Mouse (Mus musculus) kidney, postnatal 0 days (tissue): ENCODE measurements around the gene Tapbp. TPM values are rescaled to one million over a fixed set of nuclear protein-coding genes. Genes with fewer than 3 reads are reported as not detected.
A peak's percentile ranks its signal among the peaks of the same experiment; 100 is the strongest.

Source experiments
- ATAC-seq: fragments of 200-750 bp; cut with Nextera tagmentation; replicated peaks from 2 replicates; pipeline ENCODE4 v1.8.0; 2017; ENCODE audit warnings: low read depth, moderate number of reproducible peaks, moderate TSS enrichment, moderate library complexity; ENCODE audit not compliant: low FRiP score
- DNase-seq: peaks from one replicate; pipeline ENCODE4 v3.0.0-alpha.2; 2016; ENCODE audit warnings: low spot score
- H3K27ac ChIP-seq: fragments of 300-500 bp; sonication (generic); 2 replicates; pipeline ENCODE4 v1.5.1; 2014; ENCODE audit warnings: mild to moderate bottlenecking
- H3K27me3 ChIP-seq: fragments of 300-500 bp; sonication (generic); 2 replicates; pipeline ENCODE4 v1.6.1; 2014; ENCODE audit warnings: low read length, mixed read lengths; ENCODE audit not compliant: insufficient read depth
- H3K36me3 ChIP-seq: fragments of 300-500 bp; sonication (generic); 2 replicates; pipeline ENCODE4 v1.6.1; 2014; ENCODE audit warnings: low read length, mixed read lengths; ENCODE audit not compliant: insufficient read depth
- H3K4me1 ChIP-seq: fragments of 300-500 bp; sonication (generic); replicated peaks from 2 replicates; pipeline ENCODE4 v1.6.1; 2014; ENCODE audit warnings: antibody characterized with exemption, low read length, mixed read lengths; ENCODE audit not compliant: insufficient read depth
- H3K4me2 ChIP-seq: fragments of 300-500 bp; sonication (generic); 2 replicates; pipeline ENCODE4 v1.6.1; 2014; ENCODE audit warnings: mild to moderate bottlenecking, low read length, moderate library complexity, mixed read lengths
- H3K4me3 ChIP-seq: fragments of 300-500 bp; sonication (generic); replicated peaks from 2 replicates; pipeline ENCODE4 v1.5.1; 2014; ENCODE audit warnings: low read depth, low read length
- H3K9ac ChIP-seq: fragments of 300-500 bp; sonication (generic); 2 replicates; pipeline ENCODE4 v1.6.1; 2014; ENCODE audit warnings: low read depth, low read length
- H3K9me3 ChIP-seq: fragments of 300-500 bp; sonication (generic); replicated peaks from 2 replicates; pipeline ENCODE4 v1.6.1; 2016; ENCODE audit warnings: low read length, inconsistent platforms, mixed read lengths
- CTCF ChIP-seq: IDR thresholded peaks from 2 replicates; pipeline ENCODE4 v1.5.1; 2016; ENCODE audit warnings: antibody characterized with exemption, low read depth, mild to moderate bottlenecking, moderate library complexity
- WGBS: fragments of 180-500 bp; shearing (Covaris S2); extraction: QIAGEN DNeasy Blood & Tissue Kit; methylation state at CpG from one replicate; pipeline ENCODE4 v1.1.7; 2014; 5-methylcytosine and 5-hydroxymethylcytosine counted together
- polyA plus RNA-seq: library from polyadenylated mRNA; unstranded; fragments of >200 nt; fragmentation: Nextera tagmentation; extraction: Ambion mirVana; gene quantifications from 2 replicates; pipeline ENCODE4 v1.2.1, GENCODE M21; 2015

Gene Tapbp
- polyA plus RNA-seq, 1 experiment from 2014 or later: 53.2 TPM

- ATAC-seq: no peak
- Histone ChIP-seq H3K4me3 (no peak overlapping the region), H3K4me2 (no peak overlapping the region), H3K9me3 (no peaks in the 10 kb centered on the region), H3K27ac (no peak overlapping the region), H3K4me1 (peaks cover 7% of the 10 kb centered on the region; the same call in 1 of the 2 replicates), H3K27me3 (no peaks in the 10 kb centered on the region), H3K9ac (no peak overlapping the region), H3K36me3 (peaks cover 24% of the 10 kb centered on the region)
- TF ChIP-seq CTCF: no peak
- no peak for DNase-seq
- 86% methylated on average over 15 of the region's 15 CpGs for WGBS
Measured at GRCm38 (mm10) chr17:33936993-33937392, 21.3 kb downstream of the Tapbp start.

DNA sequence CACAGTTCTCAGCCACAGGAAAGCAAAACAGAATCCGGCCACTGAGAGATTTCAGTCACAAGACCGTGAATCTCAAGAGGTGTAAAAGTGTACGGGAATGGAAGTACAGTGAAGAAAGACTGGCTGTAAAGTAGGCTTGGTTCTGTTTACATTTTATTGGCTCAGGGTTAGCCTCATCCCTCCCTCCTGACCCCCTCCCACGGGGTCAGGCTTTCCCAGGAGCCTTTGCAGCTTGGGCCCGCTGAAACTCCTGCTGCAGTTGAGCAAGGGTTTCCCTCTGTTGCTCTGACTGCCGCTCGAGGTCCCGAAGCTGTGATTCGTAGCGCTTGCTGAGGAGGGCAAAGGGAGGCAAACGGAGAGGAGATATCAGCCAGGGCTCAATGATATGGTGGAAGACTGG lies 23.1 kb downstream of the Tapbp start:
- H3K36me3 ChIP-seq: peaks cover 16% of the 10 kb centered on the region
- 69% methylated on average over 11 of the region's 11 CpGs for WGBS

DNA sequence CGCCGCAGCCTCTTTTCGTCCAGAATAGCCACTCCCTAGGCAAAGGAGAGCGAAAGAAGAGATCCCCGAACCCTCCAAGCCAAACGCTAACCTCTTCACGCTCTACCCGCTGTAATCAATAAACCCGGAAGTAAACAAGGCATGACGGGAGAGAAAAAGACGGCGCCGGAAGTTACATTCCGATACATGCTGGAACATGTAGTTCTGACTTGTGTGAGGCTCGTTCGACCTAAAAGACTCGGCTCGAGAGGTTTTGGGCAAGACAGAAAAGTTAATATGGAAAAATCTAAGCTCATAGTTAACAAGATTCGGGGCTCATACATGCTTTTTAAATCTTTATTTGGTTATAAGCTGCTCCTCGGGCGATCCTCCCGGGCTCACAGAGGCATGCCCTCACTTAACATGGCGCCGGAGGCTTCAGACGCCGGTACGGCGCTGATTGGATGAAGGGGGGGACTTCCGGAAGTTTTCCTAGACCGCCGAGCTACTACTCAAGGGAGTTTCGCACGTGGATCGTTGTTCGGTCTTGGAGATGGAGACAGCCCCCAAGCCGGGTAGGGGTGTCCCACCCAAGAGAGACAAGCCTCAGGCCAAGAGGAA lies 24.6 kb downstream of the Tapbp start, which contains the start of the genes Pfdn6 and Wdr46:
Gene Pfdn6 (minus strand): TSS at position 138 of the 600 bp plus-strand sequence.
Gene Wdr46 (plus strand): TSS at position 455 of the 600 bp plus-strand sequence.
- Histone ChIP-seq H3K27me3 (no peaks in the 10 kb centered on the region), H3K27ac (no peak within 1 kb of the TSS; the same call in 1 of the 2 replicates), H3K9me3 (no peaks in the 10 kb centered on the region), H3K9ac (peak within 1 kb of the TSS; percentile 83), H3K4me3 (peak within 1 kb of the TSS; percentile 63), H3K4me1 (peaks cover 7% of the 10 kb centered on the region; the same call in 1 of the 2 replicates), H3K4me2 (peak within 1 kb of the TSS; percentile 95), H3K36me3 (peaks cover 22% of the 10 kb centered on the region)
- WGBS: under 1% methylated on average over 36 of the region's 36 CpGs
- peak; percentile 74 for ATAC-seq
- peak; percentile 97 for DNase-seq
- no peak for TF ChIP-seq CTCF

More for the DNA sequence above, 23.1 kb downstream of the Tapbp start:
- no peak overlapping the region for H3K4me3 ChIP-seq
- no peak overlapping the region for H3K27ac ChIP-seq
- no peak for DNase-seq
- no peaks in the 10 kb centered on the region for H3K27me3 ChIP-seq
- ATAC-seq: no peak
- TF ChIP-seq CTCF: no peak
- H3K4me2 ChIP-seq: no peak overlapping the region
- H3K9ac ChIP-seq: no peak overlapping the region
- peaks cover 7% of the 10 kb centered on the region; the same call in 1 of the 2 replicates for H3K4me1 ChIP-seq
- no peaks in the 10 kb centered on the region for H3K9me3 ChIP-seq

DNA sequence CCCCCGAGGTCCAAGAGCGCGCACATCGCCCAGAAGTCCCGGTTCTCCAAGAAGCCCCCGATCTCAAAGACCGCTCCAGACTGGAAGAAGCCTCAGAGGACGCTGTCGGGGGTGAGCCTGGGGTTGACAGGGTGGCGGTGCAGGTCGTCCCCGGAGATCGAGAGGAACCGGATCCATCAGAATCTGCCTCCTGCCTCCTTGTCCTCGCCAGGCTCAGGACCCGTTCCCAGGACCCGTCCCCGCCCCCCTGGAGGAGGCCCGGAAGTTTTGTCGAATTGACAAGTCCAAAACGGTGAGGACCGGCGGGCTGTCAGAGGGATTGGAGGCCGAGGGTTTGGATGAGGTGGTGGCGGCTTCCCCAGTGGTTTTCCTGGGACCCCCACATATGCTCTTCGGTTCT lies 25.3 kb downstream of the Tapbp start:
- no peak for ATAC-seq
- WGBS: 2% methylated on average over 26 of the region's 26 CpGs

GRCm38 (mm10) chr17:33941381-33941780 lies 25.7 kb downstream of the Tapbp start:
- no peaks in the 10 kb centered on the region for H3K9me3 ChIP-seq
- whole genome bisulfite sequencing: 57% methylated on average over 19 of the region's 19 CpGs
- peak overlapping the region; percentile 63 for H3K4me3 ChIP-seq
- no peaks in the 10 kb centered on the region for H3K27me3 ChIP-seq
- no peak for ATAC-seq
- TF ChIP-seq CTCF: no peak
- H3K4me1 ChIP-seq: peaks cover 7% of the 10 kb centered on the region; the same call in 1 of the 2 replicates
- H3K36me3 ChIP-seq: peaks cover 16% of the 10 kb centered on the region
- peak overlapping the region; percentile 95 for H3K4me2 ChIP-seq
- no peak overlapping the region for H3K27ac ChIP-seq
- DNase-seq: no peak
- H3K9ac ChIP-seq: peak overlapping the region; percentile 83

More for the DNA sequence above, 25.3 kb downstream of the Tapbp start:
- no peak for TF ChIP-seq CTCF
- Histone ChIP-seq H3K4me3 (peak overlapping the region; percentile 63), H3K9ac (peak overlapping the region; percentile 83), H3K27ac (no peak overlapping the region), H3K36me3 (peaks cover 16% of the 10 kb centered on the region), H3K4me1 (peaks cover 7% of the 10 kb centered on the region; the same call in 1 of the 2 replicates), H3K4me2 (peak overlapping the region; percentile 95), H3K27me3 (no peaks in the 10 kb centered on the region), H3K9me3 (no peaks in the 10 kb centered on the region)
- DNase-seq: no peak

DNA sequence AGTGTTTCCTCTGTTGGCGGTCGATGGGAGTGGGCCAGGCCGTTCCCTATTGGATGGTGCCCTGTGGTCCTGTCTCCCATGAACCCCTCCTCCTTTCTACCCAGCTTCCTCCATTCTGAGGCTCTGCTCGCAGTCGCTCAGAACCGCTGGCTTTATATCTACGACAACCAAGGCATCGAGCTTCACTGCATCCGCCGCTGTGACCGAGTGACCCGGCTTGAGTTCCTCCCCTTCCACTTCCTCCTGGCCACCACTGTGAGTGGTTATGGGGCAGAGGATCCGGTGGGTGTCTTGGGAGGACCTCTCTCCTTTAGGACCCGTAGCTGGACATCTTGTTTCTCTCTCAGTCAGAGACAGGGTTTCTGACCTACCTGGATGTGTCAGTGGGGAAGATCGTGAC lies 27.8 kb downstream of the Tapbp start:
- Histone ChIP-seq H3K36me3 (peaks cover 10% of the 10 kb centered on the region; the same call in 1 of the 2 replicates), H3K27ac (no peak overlapping the region), H3K27me3 (no peaks in the 10 kb centered on the region), H3K9me3 (no peaks in the 10 kb centered on the region), H3K4me2 (no peak overlapping the region), H3K4me1 (peaks cover 7% of the 10 kb centered on the region; the same call in 1 of the 2 replicates), H3K4me3 (no peak overlapping the region), H3K9ac (no peak overlapping the region)
- 92% methylated on average over 15 of the region's 15 CpGs for WGBS
- TF ChIP-seq CTCF: no peak
- DNase-seq (no peak), ATAC-seq (no peak)
